Mouse (Mus musculus) hindbrain, embryonic 14.5 days (tissue): ENCODE data around the gene Ugt8a. TPM values are rescaled to one million over a fixed set of nuclear protein-coding genes. Genes with fewer than 3 reads are reported as not detected.

Source experiments
- ATAC-seq: fragments of 200-750 bp; cut with Nextera tagmentation; 2 replicates; pipeline ENCODE4 v1.8.0; 2017; ENCODE audit warnings: moderate number of reproducible peaks, mild to moderate bottlenecking, moderate TSS enrichment, moderate library complexity; ENCODE audit not compliant: low FRiP score
- DNase-seq: peaks from one replicate; pipeline ENCODE4 v3.0.0-alpha.2; 2015; ENCODE audit warnings: low spot score
- H3K27ac ChIP-seq: fragments of 300-500 bp; sonication (generic); 2 replicates; pipeline ENCODE4 v1.5.1; 2014; ENCODE audit warnings: mild to moderate bottlenecking, moderate library complexity
- H3K27me3 ChIP-seq: fragments of 300-500 bp; sonication (generic); 2 replicates; pipeline ENCODE4 v1.6.1; 2014; ENCODE audit warnings: mild to moderate bottlenecking, low read length, mixed read lengths; ENCODE audit not compliant: control insufficient read depth, insufficient read depth
- H3K36me3 ChIP-seq: fragments of 300-500 bp; sonication (generic); replicated peaks from 2 replicates; pipeline ENCODE4 v1.6.1; 2014; ENCODE audit not compliant: control insufficient read depth, insufficient read depth
- H3K4me1 ChIP-seq: fragments of 300-500 bp; sonication (generic); replicated peaks from 2 replicates; pipeline ENCODE4 v1.6.1; 2014; ENCODE audit warnings: antibody characterized with exemption, low read length, mixed read lengths; ENCODE audit not compliant: control insufficient read depth, insufficient read depth
- H3K4me2 ChIP-seq: fragments of 300-500 bp; sonication (generic); replicated peaks from 2 replicates; pipeline ENCODE4 v1.6.1; 2014; ENCODE audit warnings: mild to moderate bottlenecking, moderate library complexity
- H3K4me3 ChIP-seq: fragments of 300-500 bp; sonication (generic); replicated peaks from 2 replicates; pipeline ENCODE4 v1.5.1; 2014; ENCODE audit warnings: mild to moderate bottlenecking, low read length
- H3K9ac ChIP-seq: fragments of 300-500 bp; sonication (generic); 2 replicates; pipeline ENCODE4 v1.6.1; 2014
- H3K9me3 ChIP-seq: fragments of 300-500 bp; sonication (generic); 2 replicates; pipeline ENCODE4 v1.6.1; 2016; ENCODE audit warnings: low read length; ENCODE audit not compliant: control insufficient read depth
- WGBS: fragments of 180-500 bp; shearing (Covaris S2); extraction: QIAGEN DNeasy Blood & Tissue Kit; methylation state at CpG from one replicate; pipeline ENCODE4 v1.1.7; 2014; 5-methylcytosine and 5-hydroxymethylcytosine counted together
- polyA plus RNA-seq: library from polyadenylated mRNA; unstranded; fragments of >200 nt; fragmentation: Nextera tagmentation; extraction: Ambion mirVana; gene quantifications from 2 replicates; pipeline ENCODE4 v1.2.1, GENCODE M21; 2014

Ugt8a gene
- polyA plus RNA-seq, result 5.8 and 5.9 TPM in 2 replicates

- no peak within 1 kb of the TSS for H3K27ac ChIP-seq
- peaks cover 11% of the 10 kb centered on the region; the same call in 1 of the 2 replicates for H3K27me3 ChIP-seq
- no peaks in the 10 kb centered on the region for H3K9me3 ChIP-seq
- WGBS, result 0% methylated on average over 44 of the region's 85 CpGs
- peak within 1 kb of the TSS; percentile 63 for H3K9ac ChIP-seq
- peak within 1 kb of the TSS; percentile 79 for H3K4me3 ChIP-seq
- H3K4me1 ChIP-seq, result no peaks in the 10 kb centered on the region; the same call in 1 of the 2 replicates
- peak within 1 kb of the TSS; percentile 92 for H3K4me2 ChIP-seq
- H3K36me3 ChIP-seq, result no peaks in the 10 kb centered on the region
- ATAC-seq (peak; percentile 88), DNase-seq (peak; percentile 55)
These were observed at the start of gene Ugt8a for GRCm38 (mm10) chr3:125938092-125938755. Ugt8a (minus strand) TSS chr3:125938619.

GRCm38 (mm10) chr3:125986639-125987038, 48.2 kb upstream of the Ugt8a start:
- DNase-seq, result no peak

GRCm38 (mm10) chr3:125983707-125984420, 45.4 kb upstream of the Ugt8a start:
- no peak overlapping the region for H3K27ac ChIP-seq
- DNase-seq (no peak), ATAC-seq (no peak)
- no peak overlapping the region for H3K9ac ChIP-seq
- H3K4me1 ChIP-seq, result no peaks in the 10 kb centered on the region
- no peak overlapping the region for H3K4me2 ChIP-seq
- no peaks in the 10 kb centered on the region for H3K9me3 ChIP-seq
- H3K27me3 ChIP-seq, result no peaks in the 10 kb centered on the region
- H3K4me3 ChIP-seq, result no peak overlapping the region
- 91% methylated on average over 2 of the region's 2 CpGs for WGBS
- H3K36me3 ChIP-seq, result no peaks in the 10 kb centered on the region

More at GRCm38 (mm10) chr3:125986639-125987038, 48.2 kb upstream of the Ugt8a start:
- H3K9me3 ChIP-seq, result no peaks in the 10 kb centered on the region
- no peak overlapping the region for H3K4me3 ChIP-seq
- H3K4me2 ChIP-seq, result no peak overlapping the region
- no peak overlapping the region for H3K9ac ChIP-seq
- no peak for ATAC-seq
- H3K27me3 ChIP-seq, result no peaks in the 10 kb centered on the region
- no peak overlapping the region for H3K27ac ChIP-seq
- no peaks in the 10 kb centered on the region for H3K4me1 ChIP-seq
- H3K36me3 ChIP-seq, result no peaks in the 10 kb centered on the region

- Histone ChIP-seq H3K4me3 (no peak overlapping the region), H3K27ac (no peak overlapping the region), H3K9ac (no peak overlapping the region), H3K9me3 (no peaks in the 10 kb centered on the region), H3K27me3 (no peaks in the 10 kb centered on the region), H3K36me3 (no peaks in the 10 kb centered on the region), H3K4me2 (no peak overlapping the region), H3K4me1 (no peaks in the 10 kb centered on the region)
- ATAC-seq (no peak), DNase-seq (no peak)
- WGBS, result 89% methylated on average over 3 of the region's 3 CpGs
These were observed 41.1 kb upstream of the Ugt8a start for GRCm38 (mm10) chr3:125979475-125979874.

GRCm38 (mm10) chr3:125975899-125976298, 37.5 kb upstream of the Ugt8a start:
- H3K9me3 ChIP-seq, result no peaks in the 10 kb centered on the region
- 74% methylated on average over 4 of the region's 4 CpGs for WGBS
- no peak overlapping the region for H3K27ac ChIP-seq
- no peak overlapping the region for H3K4me2 ChIP-seq
- H3K9ac ChIP-seq, result no peak overlapping the region
- no peaks in the 10 kb centered on the region for H3K4me1 ChIP-seq
- no peaks in the 10 kb centered on the region for H3K36me3 ChIP-seq
- no peak for ATAC-seq
- H3K4me3 ChIP-seq, result no peak overlapping the region
- H3K27me3 ChIP-seq, result no peaks in the 10 kb centered on the region
- no peak for DNase-seq

GRCm38 (mm10) chr3:125969458-125969857, 31.0 kb upstream of the Ugt8a start:
- 53% methylated on average over 4 of the region's 4 CpGs for WGBS
- Histone ChIP-seq H3K27me3 (no peaks in the 10 kb centered on the region), H3K4me3 (no peak overlapping the region), H3K36me3 (no peaks in the 10 kb centered on the region), H3K4me1 (no peaks in the 10 kb centered on the region), H3K9ac (no peak overlapping the region), H3K9me3 (no peaks in the 10 kb centered on the region), H3K4me2 (no peak overlapping the region), H3K27ac (no peak overlapping the region)
- no peak for DNase-seq
- ATAC-seq, result no peak

- Histone ChIP-seq H3K27me3 (no peaks in the 10 kb centered on the region), H3K4me3 (no peak overlapping the region), H3K9me3 (no peaks in the 10 kb centered on the region), H3K4me1 (no peaks in the 10 kb centered on the region), H3K27ac (no peak overlapping the region), H3K36me3 (no peaks in the 10 kb centered on the region), H3K9ac (no peak overlapping the region), H3K4me2 (no peak overlapping the region)
- DNase-seq (no peak), ATAC-seq (no peak)
- 56% methylated on average over 3 of the region's 3 CpGs for WGBS
These were observed 17.9 kb upstream of the Ugt8a start for GRCm38 (mm10) chr3:125956196-125956885.

- Histone ChIP-seq H3K36me3 (no peaks in the 10 kb centered on the region), H3K9me3 (no peaks in the 10 kb centered on the region), H3K27ac (no peak overlapping the region), H3K27me3 (no peaks in the 10 kb centered on the region), H3K4me3 (no peak overlapping the region), H3K9ac (no peak overlapping the region), H3K4me2 (no peak overlapping the region), H3K4me1 (no peaks in the 10 kb centered on the region)
- ATAC-seq (no peak), DNase-seq (no peak)
- 90% methylated on average over 1 of the region's 1 CpGs for WGBS
These were observed 16.5 kb upstream of the Ugt8a start for GRCm38 (mm10) chr3:125954881-125955280.

GRCm38 (mm10) chr3:125940811-125941210, 2.4 kb upstream of the Ugt8a start:
- Histone ChIP-seq H3K4me1 (no peaks in the 10 kb centered on the region; the same call in 1 of the 2 replicates), H3K9me3 (no peaks in the 10 kb centered on the region), H3K27ac (no peak overlapping the region), H3K4me2 (no peak overlapping the region), H3K4me3 (no peak overlapping the region), H3K36me3 (no peaks in the 10 kb centered on the region), H3K27me3 (peaks cover 11% of the 10 kb centered on the region; the same call in 1 of the 2 replicates), H3K9ac (no peak overlapping the region)
- no peak for ATAC-seq
- 77% methylated on average over 3 of the region's 3 CpGs for WGBS
- DNase-seq, result no peak
